Mouse (Mus musculus) layer of hippocampus, adult 11-12 months (tissue): ENCODE measurements at regions not wholly inside any gene's neighbourhood (a gene's known extent, or its start where the extent isn't known, plus 50 kb on each side); places are given as distances from the start of the nearest gene placed in this dataset.

Experiments
- DNase-seq: peaks from one replicate; pipeline ENCODE4 v3.0.0; 2022; ENCODE audit warnings: low spot score

GRCm38 (mm10) chr3:19458386-19458785 is 170.1 kb downstream of the 1700064H15Rik start:
- no peak for DNase-seq

- no peak for DNase-seq
Measured at GRCm38 (mm10) chr3:19457431-19457830, 171.0 kb downstream of the 1700064H15Rik start.

GRCm38 (mm10) chr3:19455838-19456448 is 172.5 kb downstream of the 1700064H15Rik start:
- DNase-seq = no peak

GRCm38 (mm10) chr3:19451022-19451421 is 177.5 kb downstream of the 1700064H15Rik start:
- DNase-seq = no peak

GRCm38 (mm10) chr3:19448931-19449330 is 179.5 kb downstream of the 1700064H15Rik start:
- no peak for DNase-seq

GRCm38 (mm10) chr3:19448192-19448591 is 180.3 kb downstream of the 1700064H15Rik start:
- DNase-seq = no peak

- no peak for DNase-seq
Measured at GRCm38 (mm10) chr3:19447733-19448132, 180.7 kb downstream of the 1700064H15Rik start.

- DNase-seq = no peak
Measured at GRCm38 (mm10) chr3:19444914-19445313, 183.6 kb downstream of the 1700064H15Rik start.

GRCm38 (mm10) chr3:19441827-19442226 is 186.7 kb downstream of the 1700064H15Rik start:
- no peak for DNase-seq

GRCm38 (mm10) chr3:19430159-19430558 is 198.3 kb downstream of the 1700064H15Rik start:
- DNase-seq = no peak

GRCm38 (mm10) chr3:19429422-19430076 is 198.9 kb downstream of the 1700064H15Rik start:
- DNase-seq = no peak

GRCm38 (mm10) chr3:19429010-19429409 is 199.5 kb downstream of the 1700064H15Rik start:
- DNase-seq = no peak

- DNase-seq = no peak
Measured at GRCm38 (mm10) chr3:19426130-19426556, 202.3 kb downstream of the 1700064H15Rik start.

- DNase-seq = no peak
Measured at GRCm38 (mm10) chr3:19425322-19425721, 203.2 kb downstream of the 1700064H15Rik start.

GRCm38 (mm10) chr3:19424384-19424783 is 204.1 kb downstream of the 1700064H15Rik start:
- DNase-seq = no peak

- no peak for DNase-seq
Measured at GRCm38 (mm10) chr3:19421430-19421944, 207.0 kb downstream of the 1700064H15Rik start.

GRCm38 (mm10) chr3:19420912-19421311 is 207.6 kb downstream of the 1700064H15Rik start:
- DNase-seq = no peak

- no peak for DNase-seq
Measured at GRCm38 (mm10) chr3:19410938-19411515, 217.4 kb downstream of the 1700064H15Rik start.

- no peak for DNase-seq
Measured at GRCm38 (mm10) chr3:19408283-19408682, 220.2 kb downstream of the 1700064H15Rik start.

GRCm38 (mm10) chr3:19407591-19408090 is 220.8 kb downstream of the 1700064H15Rik start:
- DNase-seq = no peak

GRCm38 (mm10) chr3:19406351-19407151 is 221.9 kb downstream of the 1700064H15Rik start:
- peak; percentile 27 for DNase-seq

- DNase-seq = no peak
Measured at GRCm38 (mm10) chr3:19385675-19386074, 242.8 kb downstream of the 1700064H15Rik start.
